Mouse (Mus musculus) large intestine, adult 2 months (tissue): Measurements from ENCODE around the gene Tm2d1. TPM values are rescaled to one million over a fixed set of nuclear protein-coding genes. Genes with fewer than 3 reads are reported as not detected.
"Not testable (repeated sequence)": the region's sequence is repeated elsewhere in the genome, so short reads cannot be mapped to it uniquely, and the experiment has no call there.

Experiments
- DNase-seq: peaks from one replicate; pipeline ENCODE4 v3.0.0-alpha.2; 2012; ENCODE audit warnings: low read depth, low spot score
- WGBS: fragments of 180-500 bp; shearing (Covaris S2); methylation state at CpG from one replicate; pipeline ENCODE4 v1.1.7; 2018; 5-methylcytosine and 5-hydroxymethylcytosine counted together
- polyA plus RNA-seq: library from polyadenylated mRNA; depleted of rRNA; stranded (reverse); fragments of >200 nt; gene quantifications from 2 replicates; pipeline ENCODE4 v1.2.3, GENCODE M21; 2012; rRNA removed

The Tm2d1 gene
- 9.4 and 9.7 TPM in 2 replicates for polyA plus RNA-seq

DNA sequence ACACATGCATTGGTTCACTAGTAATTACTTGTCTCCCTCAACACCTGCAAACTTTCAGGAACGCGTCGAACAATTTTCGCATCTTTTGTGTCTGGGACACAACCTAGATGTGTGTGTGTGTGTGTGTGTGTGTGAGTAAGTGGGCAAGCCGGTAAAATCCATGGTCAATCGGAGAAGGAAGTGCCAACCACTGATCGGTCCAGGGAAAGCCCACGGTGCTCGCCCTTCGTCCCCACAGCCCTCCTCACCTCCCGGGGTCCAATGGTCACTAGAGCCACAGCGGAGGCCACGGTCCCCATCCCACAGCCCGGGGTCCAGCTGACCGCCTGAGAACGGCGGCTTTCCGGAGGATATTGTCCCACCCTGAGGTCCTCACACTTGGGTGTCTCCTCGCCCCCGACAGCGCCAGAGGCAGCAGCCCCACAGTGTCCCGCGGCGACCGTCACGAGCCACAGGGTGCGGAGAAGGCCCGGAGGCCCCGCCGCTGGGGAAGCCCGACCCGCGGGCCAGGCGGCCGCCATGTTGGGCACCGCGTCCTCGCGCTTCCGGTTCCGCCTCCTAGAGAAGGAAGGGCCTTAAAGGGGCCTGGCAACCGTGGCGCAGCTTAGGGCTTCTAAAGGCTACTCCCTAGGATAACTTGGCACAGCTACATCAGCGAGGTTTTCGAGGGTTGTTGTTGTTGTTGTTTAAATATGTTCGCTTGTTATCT, at the start of gene Tm2d1:
TSS of gene Tm2d1 (minus strand) at position 591 of the 709 bp plus-strand sequence.
- DNase-seq = no peak
- WGBS = 1% methylated on average over 46 of the region's 46 CpGs

DNA sequence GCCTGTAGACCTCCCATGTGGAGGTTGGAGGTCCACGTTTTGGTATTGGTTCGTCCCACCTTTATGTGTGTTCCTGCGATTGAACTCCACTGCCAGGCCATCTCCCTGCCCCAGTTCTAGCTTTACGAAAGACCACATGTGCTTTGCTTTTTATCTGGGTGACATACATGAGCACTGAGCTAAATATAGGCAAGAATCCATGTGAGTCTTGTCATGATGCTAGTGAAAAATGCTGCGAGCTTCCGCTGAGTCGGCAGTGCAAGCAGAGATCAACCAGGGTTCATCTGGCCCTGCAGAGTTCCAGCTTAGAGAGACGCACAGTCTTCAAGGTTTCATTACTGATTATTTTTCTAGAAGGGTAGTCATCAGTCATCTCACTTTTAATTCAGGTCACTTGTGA, 45.3 kb upstream of the Tm2d1 start:
- WGBS = 83% methylated on average over 8 of the region's 8 CpGs
- no peak for DNase-seq

DNA sequence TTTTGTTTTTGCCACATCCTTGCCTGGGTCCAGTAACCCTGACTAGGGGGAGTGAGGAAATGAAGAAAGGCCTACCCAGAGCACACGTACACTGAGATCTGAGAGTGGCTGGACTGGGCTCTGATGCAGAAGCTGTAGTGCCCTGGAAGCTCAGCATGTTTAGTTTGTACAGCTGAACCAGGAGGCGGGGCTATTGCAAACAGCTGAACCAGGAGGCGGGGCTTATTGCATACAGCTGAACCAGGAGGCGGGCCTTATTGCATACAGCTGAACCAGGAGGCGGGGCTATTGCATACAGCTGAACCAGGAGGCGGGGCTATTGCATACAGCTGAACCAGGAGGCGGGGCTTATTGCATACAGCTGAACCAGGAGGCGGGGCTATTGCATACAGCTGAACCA, 32.0 kb upstream of the Tm2d1 start:
- 95% methylated on average over 8 of the region's 8 CpGs for whole genome bisulfite sequencing
- DNase-seq = not testable (repeated sequence)

DNA sequence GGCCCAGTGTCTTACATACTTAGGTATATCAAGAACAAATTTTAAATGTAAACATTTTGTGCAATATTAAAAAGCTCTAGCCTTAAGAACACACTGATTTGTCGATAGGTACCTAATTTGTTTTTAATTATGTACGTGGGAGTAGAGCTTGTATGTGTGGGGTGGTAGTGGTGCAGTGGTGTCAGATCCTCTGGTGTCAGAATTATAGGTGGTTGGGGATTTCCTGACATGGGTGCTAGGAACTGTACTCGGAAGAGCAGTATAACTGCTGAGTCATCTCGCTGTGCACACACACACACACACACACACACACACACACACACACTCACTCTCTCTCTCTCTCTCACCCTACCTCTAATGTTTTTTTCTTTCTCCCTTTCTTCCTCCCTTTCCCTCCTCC, 25.3 kb upstream of the Tm2d1 start:
- WGBS = 74% methylated on average over 4 of the region's 4 CpGs
- no peak for DNase-seq

DNA sequence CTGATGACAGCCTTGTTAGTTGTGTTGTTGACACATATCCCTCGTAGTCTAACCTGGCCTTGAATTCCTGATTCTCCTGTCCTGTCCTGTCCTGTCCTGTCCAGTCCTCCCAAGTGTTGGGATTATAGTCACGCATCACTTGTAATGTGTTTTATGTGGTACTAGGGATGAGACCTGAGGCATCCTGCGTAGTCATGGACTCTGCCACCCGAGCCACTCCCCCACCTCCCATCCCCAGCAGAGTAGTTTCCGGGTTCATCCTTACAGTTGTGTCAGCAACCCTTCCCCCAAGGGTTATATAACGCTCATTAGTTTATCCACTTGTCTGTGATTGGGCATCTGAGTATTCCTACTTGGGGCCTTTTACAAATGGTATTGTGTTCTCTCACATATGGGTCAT, 21.3 kb upstream of the Tm2d1 start:
- 88% methylated on average over 6 of the region's 6 CpGs for WGBS
- no peak for DNase-seq

DNA sequence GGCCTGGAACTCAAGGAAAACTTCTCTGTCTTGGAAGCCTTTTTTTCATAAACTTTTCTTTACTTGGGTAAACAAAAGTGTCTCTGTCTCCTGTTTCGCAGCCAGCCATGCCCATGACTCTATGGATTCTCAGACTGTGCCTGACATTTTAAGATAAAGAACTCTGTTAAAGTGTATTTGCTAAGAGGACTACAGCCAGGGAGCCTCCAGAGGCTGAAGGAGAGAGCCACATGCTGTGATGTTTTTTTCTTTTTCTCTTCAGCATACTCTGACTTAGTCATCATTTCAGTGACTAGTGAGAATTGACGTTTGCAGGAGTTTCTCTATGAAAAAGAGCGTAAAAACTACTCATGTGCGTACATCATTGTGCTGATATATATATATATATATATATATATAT, 20.4 kb upstream of the Tm2d1 start:
- 80% methylated on average over 4 of the region's 4 CpGs for WGBS
- DNase-seq = no peak

DNA sequence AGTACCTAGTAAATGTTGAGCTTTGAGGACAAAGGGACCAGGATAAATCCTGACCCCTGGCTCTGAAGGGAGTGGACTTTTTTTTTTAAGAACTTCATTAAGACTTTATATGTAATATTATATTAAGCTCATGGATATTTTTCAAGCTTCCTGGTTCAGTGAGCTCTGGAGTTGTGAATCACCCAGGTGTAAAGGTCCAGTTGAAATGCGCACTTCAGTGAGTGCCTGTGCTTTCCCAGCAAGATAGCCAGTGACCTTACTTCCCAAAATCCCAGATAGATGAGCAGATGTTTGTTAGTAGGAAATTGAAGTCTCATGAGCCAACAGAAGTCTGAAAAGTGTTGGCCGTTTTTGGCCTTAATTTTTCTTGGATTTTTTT, 18.5 kb upstream of the Tm2d1 start:
- WGBS = 57% methylated on average over 2 of the region's 2 CpGs
- DNase-seq = no peak

DNA sequence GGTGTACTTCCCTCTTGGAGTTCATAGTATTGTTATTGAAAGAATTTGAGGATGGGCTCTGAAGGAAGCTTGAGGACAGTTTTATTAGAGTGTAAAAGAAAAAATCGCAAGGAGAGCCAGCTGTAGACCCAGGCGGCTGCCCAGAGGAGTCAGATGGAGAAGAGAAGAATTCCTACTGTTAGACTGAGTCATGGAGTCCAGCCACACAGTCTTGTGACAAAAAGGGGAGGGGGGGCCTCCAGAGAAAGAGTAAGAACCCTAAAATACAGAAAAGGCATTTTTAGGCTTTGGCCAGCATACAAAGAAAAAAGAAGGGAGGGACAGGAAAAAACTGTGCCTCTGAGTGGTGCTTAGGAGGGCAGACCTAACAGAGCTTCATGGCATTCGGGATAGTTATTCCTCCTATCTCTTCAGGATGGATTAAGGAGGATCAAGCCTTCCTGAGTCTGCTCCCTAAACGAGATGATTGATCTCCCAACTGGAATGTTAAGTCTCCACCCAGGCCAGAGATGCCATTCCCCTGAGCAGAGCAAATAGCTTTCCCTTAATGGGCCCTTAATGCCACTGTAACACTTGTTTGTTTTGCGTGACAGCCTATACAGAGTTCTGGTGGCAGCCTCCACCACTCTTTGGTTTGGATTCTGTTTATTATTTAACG, 17.9 kb upstream of the Tm2d1 start:
- 29% methylated on average over 6 of the region's 6 CpGs for WGBS

DNA sequence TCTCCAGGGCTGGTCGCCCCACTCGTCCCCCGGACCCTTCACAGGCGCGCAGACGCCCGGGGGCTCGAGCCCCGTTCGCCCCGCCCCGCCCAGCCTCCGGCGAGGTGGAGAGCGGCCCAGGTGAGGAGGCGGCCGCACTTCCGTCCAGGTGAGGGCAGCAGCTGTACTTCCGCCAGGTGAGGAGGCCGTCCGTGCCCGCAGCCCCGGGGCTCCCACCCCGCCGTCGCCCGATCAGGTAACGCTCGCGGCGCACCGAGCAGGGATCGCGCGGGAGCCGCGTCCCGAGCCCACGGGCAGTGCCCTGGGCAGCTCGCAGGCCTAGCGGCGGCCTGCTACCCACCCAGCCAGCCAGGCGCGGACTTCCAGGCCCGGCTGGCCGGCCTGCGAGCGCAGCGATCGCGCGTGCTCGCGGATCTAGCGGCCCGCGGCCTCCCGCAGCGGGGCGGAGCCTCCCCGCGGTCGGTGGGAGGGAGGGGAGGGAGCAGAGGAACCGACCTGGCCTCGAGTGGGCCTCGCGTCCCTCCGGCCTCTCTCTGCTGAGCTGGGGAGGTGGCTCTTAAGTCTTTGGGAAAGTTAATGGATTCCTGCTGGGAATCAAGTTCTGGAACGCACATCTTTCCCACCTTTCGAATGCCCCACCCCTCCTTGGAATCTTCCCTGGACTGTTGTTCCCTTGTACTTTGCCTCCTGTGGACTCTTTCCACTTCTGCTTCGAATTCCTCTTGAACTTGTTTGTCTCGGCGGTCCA, 12.8 kb upstream of the Tm2d1 start, which contains the start of gene Patj:
TSS of gene Patj (plus strand) at position 96 of the 748 bp plus-strand sequence.
- DNase-seq = no peak
- 2% methylated on average over 73 of the region's 73 CpGs for WGBS

More for the DNA sequence above, 17.9 kb upstream of the Tm2d1 start:
- no peak for DNase-seq

DNA sequence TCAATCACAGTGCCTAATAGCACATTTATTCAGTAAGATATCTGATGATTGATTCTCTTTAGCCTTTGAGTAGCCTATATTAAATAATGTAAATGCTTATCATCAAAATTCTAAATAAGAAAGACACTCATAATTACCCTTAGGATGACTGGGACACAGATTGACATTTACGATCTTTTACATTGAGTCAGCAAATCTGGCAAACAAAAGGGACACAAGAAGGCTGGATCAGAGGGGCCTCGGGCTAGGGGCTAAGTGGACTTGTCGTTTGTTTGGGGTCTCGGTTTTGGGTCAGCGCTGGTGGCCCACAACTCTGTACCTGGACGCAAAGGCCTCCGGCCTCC, 12.2 kb upstream of the Tm2d1 start:
- DNase-seq = no peak
- WGBS = 3% methylated on average over 7 of the region's 7 CpGs

DNA sequence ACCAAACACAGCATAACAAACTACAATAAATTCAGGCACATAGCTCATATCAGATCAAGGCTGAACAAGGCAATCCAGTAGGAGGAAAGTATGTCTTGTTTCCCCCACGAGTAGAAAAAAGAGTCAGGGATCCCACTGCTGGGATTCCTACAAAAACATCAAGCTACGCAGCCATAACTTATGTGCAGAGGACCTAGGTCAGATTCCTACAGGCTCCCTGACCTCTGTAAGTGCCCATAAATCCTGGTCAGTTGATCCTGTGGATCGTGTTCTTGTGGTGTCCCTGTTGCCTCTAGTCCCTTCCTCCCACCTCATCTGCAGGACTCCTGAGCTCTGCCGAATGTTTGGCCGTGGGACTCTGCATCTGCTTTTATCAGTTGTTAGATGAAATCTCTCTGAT, 1.9 kb upstream of the Tm2d1 start:
- no peak for DNase-seq
- WGBS = 51% methylated on average over 5 of the region's 5 CpGs

DNA sequence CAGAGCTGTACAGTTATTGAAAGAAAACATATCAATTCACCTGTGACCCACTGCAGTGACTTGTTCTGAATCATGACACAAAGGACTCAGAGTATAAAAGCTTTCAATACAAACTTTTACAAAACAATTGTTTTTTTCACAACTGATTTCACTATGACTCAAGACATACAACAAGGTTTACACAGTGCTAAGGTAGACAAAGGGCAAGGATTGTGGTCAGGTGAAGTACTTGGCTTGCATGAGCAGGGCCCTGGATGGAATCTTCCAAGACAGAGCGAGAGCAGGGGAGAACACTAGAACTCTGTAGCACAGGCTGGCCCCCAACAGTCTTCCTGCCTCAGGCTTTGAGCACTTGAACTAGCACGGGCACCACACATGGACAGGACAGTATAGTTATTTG, 6.2 kb downstream of the Tm2d1 start:
- DNase-seq = no peak
- 98% methylated on average over 2 of the region's 2 CpGs for WGBS

DNA sequence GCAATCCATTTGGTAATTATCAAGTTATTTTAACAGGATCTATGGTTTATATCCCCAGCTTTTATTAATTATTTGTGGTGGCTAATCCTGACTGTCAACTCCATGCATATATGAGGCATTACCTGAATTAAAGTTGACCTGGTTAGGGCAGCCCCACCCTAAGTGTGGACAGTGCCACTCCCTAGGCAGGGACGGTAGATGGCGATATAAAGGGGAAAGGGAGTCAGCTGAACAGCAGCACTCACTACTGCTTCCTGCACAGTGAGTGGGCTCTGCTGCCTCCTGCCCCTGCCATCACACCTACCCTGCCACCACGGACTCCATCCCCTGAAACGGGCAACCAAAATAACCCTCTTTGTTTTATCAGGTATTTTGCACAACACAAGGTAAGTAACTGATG, 7.7 kb downstream of the Tm2d1 start:
- DNase-seq = no peak
- 48% methylated on average over 4 of the region's 4 CpGs for WGBS

DNA sequence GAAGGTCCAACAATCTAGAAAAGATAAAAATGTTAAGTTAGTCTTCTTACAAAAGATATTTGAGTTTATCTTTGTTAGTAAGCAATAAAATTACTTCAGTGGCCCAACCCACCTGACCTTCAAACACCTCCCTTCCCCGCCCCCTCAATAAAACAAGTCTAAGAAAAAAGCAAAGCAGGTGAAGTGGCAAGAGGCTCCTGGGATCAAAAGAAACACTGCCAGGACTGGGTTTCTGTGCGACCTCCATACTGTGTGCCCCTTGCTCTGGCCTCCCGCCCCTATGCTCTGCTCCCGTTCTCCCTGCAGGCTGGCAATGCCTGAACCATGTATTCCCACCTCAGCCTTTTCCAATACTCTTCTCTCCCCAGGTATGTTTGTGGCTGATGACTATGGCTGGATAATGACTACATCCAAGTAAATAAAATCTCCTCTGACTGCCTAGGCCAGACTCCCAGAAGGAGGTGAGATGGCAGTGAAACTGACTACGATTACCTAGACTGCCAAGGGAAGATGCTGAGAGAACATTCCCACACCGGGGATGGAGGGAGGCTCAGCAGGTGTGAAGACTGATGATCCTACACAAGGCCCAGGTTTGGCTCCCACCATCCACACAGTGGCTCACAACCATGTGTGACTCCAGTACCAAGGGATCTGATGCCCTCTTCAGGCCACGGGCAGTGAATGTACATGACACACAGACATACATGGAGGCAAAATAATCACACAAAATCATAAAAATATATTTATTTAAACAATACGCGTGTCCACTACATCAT, 24.9 kb downstream of the Tm2d1 start:
- no peak for DNase-seq
- WGBS = 58% methylated on average over 9 of the region's 9 CpGs

DNA sequence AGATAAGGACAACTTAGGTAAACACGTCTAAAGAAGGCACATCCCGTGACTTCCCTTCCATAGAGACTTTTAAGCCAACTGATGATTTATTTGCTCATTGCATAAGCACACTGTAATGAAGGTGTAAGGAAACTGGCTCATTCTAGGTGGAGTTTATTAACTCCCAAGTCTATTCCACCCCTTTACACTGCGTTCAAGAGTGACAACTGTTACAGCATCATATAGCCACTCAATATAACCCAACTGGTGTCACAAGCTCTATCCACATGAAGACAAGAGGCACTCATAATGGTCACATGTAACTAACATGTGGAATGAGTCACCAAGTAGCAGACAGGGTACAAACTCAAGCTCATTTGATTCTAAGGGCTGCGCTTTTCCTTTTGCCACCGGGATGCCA, 34.5 kb downstream of the Tm2d1 start:
- WGBS = 27% methylated on average over 5 of the region's 5 CpGs
- DNase-seq = peak; percentile 13

DNA sequence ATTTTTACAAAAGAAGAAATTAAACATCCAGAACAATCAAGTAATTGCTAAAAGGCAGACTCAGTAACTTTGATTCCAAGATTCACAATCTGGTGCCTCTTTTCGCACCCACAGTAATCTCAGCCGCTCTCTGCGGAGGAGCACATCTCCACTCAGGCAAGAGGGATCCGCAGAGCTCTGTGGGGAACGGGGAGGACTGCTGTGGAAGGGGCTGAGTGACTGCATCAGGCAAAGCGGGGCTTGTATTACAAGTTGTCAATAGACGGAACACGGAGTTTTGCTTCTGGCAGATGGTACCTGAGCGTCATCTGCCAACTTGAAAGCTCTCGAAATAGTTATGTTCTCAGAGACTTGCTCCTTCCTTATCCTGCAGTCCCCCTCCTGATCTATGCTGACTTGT, 37.3 kb downstream of the Tm2d1 start:
- 96% methylated on average over 10 of the region's 10 CpGs for WGBS
- DNase-seq = no peak

DNA sequence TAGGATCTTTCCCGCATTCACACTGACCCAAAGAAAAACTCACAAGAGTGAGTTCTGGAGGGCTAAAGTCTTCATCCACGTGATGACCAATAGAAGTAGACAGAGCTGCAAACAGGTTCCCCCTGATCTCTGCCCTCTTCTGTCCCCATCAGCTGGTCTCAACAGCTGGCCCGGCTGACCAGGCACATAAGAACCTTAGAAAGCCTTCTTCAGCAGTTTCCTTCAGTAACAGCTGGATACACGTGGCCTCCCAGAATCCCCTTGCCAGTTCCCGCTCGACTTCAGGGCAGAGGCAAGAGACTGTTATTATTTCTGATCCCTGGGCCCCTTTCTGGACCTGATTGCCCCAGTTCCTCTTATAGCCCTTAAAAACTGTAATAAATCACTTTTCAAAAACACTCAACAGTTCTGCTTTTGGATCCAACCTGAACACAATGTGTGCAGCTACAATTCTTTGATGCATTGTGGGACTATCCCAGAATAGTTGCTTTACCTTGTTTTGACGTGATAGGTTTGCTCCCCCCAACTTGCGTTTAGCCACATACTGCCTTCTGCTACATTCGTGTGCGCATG, 43.0 kb downstream of the Tm2d1 start:
- no peak for DNase-seq
- 64% methylated on average over 10 of the region's 10 CpGs for WGBS

DNA sequence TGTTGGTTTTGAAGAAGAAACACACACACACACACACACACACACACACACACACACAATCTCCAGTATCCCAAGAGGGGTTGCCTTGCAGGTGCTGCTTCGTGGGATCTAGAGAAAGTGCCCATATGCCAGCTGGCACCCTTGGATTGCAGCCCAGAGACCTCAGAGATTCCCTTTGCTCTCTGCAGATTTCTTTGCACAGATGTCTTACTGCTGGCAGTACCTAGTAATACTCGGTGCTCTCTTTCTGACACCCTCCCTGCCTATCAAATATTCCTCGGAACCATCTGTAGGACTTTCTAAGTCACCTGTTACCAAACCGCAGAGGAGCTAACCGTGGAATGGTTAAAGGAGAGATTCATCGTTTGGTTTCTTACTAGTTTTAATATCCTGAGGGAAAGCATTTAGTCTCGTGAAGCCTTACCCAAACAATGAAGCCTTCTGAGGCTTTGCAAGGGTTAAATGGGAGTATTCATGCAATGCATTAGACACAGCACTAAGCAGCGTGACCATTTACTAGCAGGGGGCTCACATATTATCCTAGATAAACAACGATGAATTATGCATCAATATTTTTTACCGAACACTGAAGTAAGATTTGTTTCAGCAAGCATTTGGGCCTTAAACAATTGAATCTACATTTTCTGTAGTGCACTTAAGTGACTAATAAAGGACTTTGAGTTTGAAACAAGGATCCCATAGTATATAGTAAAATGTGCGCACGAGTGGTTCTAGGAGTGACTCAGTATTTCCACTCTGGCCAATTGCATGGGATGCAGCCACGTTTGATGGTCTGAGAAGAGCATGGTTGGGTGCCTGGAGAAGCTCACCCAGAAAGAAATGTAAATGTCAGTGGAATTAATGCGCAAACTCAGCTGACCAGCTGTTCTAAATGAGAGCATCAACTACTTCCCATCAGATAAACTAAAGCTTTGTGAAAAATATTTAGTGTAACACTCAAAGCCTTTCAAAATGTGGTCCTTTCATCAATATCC, 44.2 kb downstream of the Tm2d1 start:
- WGBS = 61% methylated on average over 14 of the region's 14 CpGs
- no peak for DNase-seq

DNA sequence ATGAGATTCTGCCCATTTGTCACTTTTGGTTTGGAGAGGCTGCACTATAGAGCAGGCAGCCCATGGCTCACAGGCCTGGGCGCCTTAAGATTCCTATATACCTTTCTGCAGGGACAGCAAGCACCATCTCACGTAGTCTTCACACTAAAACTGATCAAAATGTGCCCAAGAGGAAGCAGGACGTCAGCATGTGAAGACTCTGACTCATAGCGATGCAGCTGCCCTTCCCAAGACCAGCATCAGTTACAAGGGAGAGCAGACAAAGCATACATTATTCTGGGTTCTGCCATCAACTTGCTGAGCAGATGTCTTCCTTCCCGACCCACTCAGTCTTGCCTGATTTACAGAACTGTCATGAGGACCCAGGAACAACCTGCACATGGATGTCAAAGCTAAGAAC, 45.9 kb downstream of the Tm2d1 start:
- 66% methylated on average over 5 of the region's 5 CpGs for WGBS

More for the DNA sequence above, 45.9 kb downstream of the Tm2d1 start:
- DNase-seq = no peak
